Mouse (Mus musculus) G1E (cell line): Measurements from ENCODE around the gene Prpf8. TPM values are rescaled to one million over a fixed set of nuclear protein-coding genes. Genes with fewer than 3 reads are reported as not detected.
A peak's percentile ranks its signal among the peaks of the same experiment; 100 is the strongest.

Experiments used
- ATAC-seq: 2 replicates; pipeline ENCODE4 v1.8.0; 2016; ENCODE audit warnings: mild to moderate bottlenecking; ENCODE audit not compliant: insufficient number of reproducible peaks, poor library complexity, low FRiP score, severe bottlenecking; ENCODE audit errors: extremely low read depth
- DNase-seq: peaks from one replicate; pipeline ENCODE4 v3.0.0; 2012; ENCODE audit warnings: low spot score
- H3K27me3 ChIP-seq: 2 replicates; pipeline ENCODE4 v1.6.1; 2012; ENCODE audit warnings: mild to moderate bottlenecking, low read length, inconsistent platforms; ENCODE audit not compliant: insufficient read depth
- H3K36me3 ChIP-seq: replicated peaks from 2 replicates; pipeline ENCODE3; 2012; ENCODE audit warnings: mild to moderate bottlenecking, inconsistent platforms
- H3K4me1 ChIP-seq: 2 replicates; pipeline ENCODE4 v1.6.1; 2012; ENCODE audit warnings: low read depth, low read length, inconsistent platforms, mixed read lengths; ENCODE audit not compliant: insufficient read depth
- H3K4me3 ChIP-seq: 2 replicates; pipeline ENCODE4 v1.5.1; 2012; ENCODE audit warnings: low read depth, mild to moderate bottlenecking, inconsistent platforms, low read length, moderate library complexity, mixed read lengths
- H3K9me3 ChIP-seq: replicated peaks from 2 replicates; pipeline ENCODE4 v1.6.1; 2012; ENCODE audit warnings: inconsistent platforms
- CTCF ChIP-seq: IDR thresholded peaks from 2 replicates; pipeline ENCODE4 v1.5.1; 2012; ENCODE audit warnings: low read depth, low read length, inconsistent platforms, mixed read lengths
- GATA1 ChIP-seq: IDR thresholded peaks from 2 replicates; pipeline ENCODE4 v1.6.1; 2012; ENCODE audit warnings: borderline replicate concordance, low read length, inconsistent platforms, mixed read lengths
- GATA2 ChIP-seq: IDR thresholded peaks from 2 replicates; pipeline ENCODE4 v1.6.1; 2012; ENCODE audit warnings: low read depth, low read length, inconsistent platforms, borderline replicate concordance
- POLR2AphosphoS5 ChIP-seq: IDR thresholded peaks from 2 replicates; pipeline ENCODE4 v1.6.1; 2012; ENCODE audit warnings: low read depth, low read length, inconsistent platforms; ENCODE audit not compliant: insufficient replicate concordance
- TAL1 ChIP-seq: conservative IDR thresholded peaks from 2 replicates; pipeline ENCODE4 v1.6.1; 2012; ENCODE audit warnings: low read depth, low read length, inconsistent platforms, mixed read lengths
- polyA plus RNA-seq: library from polyadenylated mRNA; stranded (reverse); fragments of >175 nt; gene quantifications from 2 replicates; pipeline ENCODE4 v1.2.3, GENCODE M21; 2012
- total RNA-seq, 2 experiments: library from RNA; stranded (forward) in 1 of 2; stranded (reverse) in 1 of 2; fragments of 200-1000 nt in 1 of 2; fragments of >200 nt in 1 of 2; fragmentation: Nextera tagmentation in 1 of 2; gene quantifications; 2 replicates each; pipeline ENCODE4 v1.2.3; 2014 to 2017

Prpf8 gene
- total and polyA plus RNA-seq, 3 experiments, result 90.1 to 539 (median 150) TPM

DNA sequence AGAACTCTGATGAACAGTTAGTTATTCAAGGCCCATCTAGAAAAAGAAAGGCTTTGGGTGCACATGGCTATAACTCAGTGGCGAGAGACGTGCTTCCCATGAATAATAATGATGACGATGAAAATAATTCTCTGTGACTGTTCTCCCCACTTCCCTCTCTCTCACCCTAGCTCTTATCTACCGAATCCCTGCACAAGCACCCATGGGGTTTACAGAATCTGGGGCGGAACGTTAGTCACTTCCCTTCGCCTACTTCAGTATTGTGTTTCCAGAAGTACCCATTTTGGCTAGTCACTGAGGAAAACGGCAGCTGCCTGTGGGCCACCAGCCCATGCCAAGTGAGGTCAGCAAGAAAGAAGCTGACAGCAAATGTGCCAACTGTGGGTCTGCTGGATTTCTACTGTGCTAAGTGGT lies 28.0 kb upstream of the Prpf8 start:
- Histone ChIP-seq H3K27me3 (no peaks in the 10 kb centered on the region), H3K4me1 (peaks cover 88% of the 10 kb centered on the region), H3K36me3 (peaks cover 5% of the 10 kb centered on the region), H3K9me3 (no peaks in the 10 kb centered on the region), H3K4me3 (peak overlapping the region; percentile 18; the same call in 1 of the 2 replicates)
- DNase-seq (no peak), ATAC-seq (no peak)
- TF ChIP-seq GATA2, result no peak
- no peak for TF ChIP-seq TAL1
- TF ChIP-seq CTCF, result no peak
- no peak for TF ChIP-seq GATA1

DNA sequence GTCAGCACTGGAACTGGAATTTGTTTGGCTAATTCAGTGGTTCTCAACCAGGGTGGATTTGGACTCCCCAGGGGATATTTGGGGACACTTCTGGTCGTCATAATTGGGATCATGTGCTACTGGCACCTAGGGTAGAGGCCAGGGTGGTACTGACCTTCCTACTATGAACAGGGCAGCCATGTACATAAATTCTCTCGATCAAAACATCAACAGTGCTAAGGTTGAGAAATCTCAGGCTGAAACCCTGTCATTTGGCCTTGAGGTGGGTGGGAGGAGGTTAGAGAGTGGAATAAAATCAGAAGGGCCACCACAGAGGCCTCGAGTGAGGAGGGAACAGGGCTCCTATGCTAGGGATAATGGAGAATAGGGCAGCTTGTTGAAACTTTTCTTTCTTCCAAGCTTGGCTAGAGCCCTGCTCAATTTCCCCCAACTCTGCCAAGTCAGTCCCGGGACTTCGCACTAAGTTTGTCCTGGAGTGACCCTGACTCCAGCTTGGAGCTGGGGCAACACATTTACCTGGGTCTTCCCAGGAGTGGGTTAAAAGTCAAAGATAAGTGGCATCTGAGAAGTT lies 27.4 kb upstream of the Prpf8 start:
- Histone ChIP-seq H3K4me3 (peak overlapping the region; percentile 80; the same call in 1 of the 2 replicates), H3K27me3 (no peaks in the 10 kb centered on the region), H3K9me3 (no peaks in the 10 kb centered on the region), H3K36me3 (peaks cover 6% of the 10 kb centered on the region), H3K4me1 (peaks cover 87% of the 10 kb centered on the region)
- TF ChIP-seq TAL1 (no peak), CTCF (no peak), POLR2AphosphoS5 (no peak), GATA1 (no peak), GATA2 (no peak)
- ATAC-seq, result no peak
- DNase-seq, result no peak

DNA sequence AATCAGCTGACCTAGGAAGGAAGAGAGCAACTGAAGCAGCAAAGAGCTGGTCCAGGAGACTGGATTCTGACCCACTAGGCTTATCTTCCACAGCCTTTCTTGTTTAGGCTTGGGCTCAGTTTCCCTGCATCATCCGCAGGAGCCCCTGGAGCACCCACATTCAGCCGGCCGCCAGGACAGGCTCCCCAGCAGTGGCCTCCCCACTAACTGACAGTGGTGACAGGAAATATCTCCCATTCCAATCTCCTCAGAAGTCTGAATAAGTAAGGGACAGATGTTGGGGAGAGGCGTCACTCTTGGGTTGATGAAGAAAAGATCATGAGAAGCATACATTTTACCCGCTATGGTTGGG lies 26.9 kb upstream of the Prpf8 start:
- Histone ChIP-seq H3K9me3 (no peaks in the 10 kb centered on the region), H3K4me3 (peak overlapping the region; percentile 80; the same call in 1 of the 2 replicates), H3K4me1 (peaks cover 85% of the 10 kb centered on the region), H3K36me3 (peaks cover 10% of the 10 kb centered on the region), H3K27me3 (no peaks in the 10 kb centered on the region)
- DNase-seq, result no peak
- ATAC-seq, result no peak
- no peak for TF ChIP-seq POLR2AphosphoS5
- no peak for TF ChIP-seq TAL1
- TF ChIP-seq CTCF, result no peak
- TF ChIP-seq GATA2, result no peak
- TF ChIP-seq GATA1, result no peak

DNA sequence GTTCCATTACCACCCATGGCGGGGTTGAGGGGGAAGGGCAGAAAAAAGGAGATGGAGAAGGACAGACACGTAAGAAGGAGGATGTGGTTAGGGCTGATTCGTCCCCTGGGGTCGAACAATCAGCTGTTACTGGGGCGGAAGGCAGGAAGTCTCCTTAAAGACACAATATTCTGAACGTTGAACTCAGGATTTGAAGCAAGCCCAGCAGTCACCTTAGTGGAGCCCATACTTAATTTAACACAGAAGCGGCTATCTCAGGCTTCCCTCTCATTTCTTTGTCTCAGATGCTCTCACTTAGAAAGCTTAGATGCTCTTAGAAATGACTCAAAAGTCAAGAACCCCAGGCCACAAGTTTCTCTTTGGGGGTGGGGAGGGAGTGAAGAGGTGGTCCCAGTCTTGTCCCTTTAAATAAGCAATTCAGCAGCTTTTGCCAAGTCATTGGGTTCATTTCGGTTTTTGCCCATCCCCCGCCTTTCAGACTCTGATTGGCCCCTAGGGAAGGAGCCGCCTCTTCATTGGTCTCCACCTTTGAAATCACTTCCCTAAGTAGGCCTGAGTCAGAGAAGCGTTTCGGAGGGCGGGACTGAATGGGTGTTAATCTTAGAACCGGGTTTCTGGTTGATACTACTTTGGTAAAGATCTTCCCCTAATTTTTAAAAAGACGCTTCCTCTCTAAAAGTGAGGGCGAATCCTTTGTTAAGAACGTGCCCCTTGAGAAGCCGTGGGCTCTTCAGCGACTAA lies 26.3 kb upstream of the Prpf8 start:
- ATAC-seq (peak; percentile 35; the same call in 1 of the 2 replicates), DNase-seq (peak; percentile 84)
- TF ChIP-seq POLR2AphosphoS5 (no peak), GATA2 (no peak), TAL1 (no peak), CTCF (no peak), GATA1 (no peak)
- H3K36me3 ChIP-seq, result peaks cover 15% of the 10 kb centered on the region
- no peaks in the 10 kb centered on the region for H3K9me3 ChIP-seq
- H3K4me1 ChIP-seq, result peaks cover 85% of the 10 kb centered on the region
- H3K27me3 ChIP-seq, result no peaks in the 10 kb centered on the region
- H3K4me3 ChIP-seq, result peak overlapping the region; percentile 80

DNA sequence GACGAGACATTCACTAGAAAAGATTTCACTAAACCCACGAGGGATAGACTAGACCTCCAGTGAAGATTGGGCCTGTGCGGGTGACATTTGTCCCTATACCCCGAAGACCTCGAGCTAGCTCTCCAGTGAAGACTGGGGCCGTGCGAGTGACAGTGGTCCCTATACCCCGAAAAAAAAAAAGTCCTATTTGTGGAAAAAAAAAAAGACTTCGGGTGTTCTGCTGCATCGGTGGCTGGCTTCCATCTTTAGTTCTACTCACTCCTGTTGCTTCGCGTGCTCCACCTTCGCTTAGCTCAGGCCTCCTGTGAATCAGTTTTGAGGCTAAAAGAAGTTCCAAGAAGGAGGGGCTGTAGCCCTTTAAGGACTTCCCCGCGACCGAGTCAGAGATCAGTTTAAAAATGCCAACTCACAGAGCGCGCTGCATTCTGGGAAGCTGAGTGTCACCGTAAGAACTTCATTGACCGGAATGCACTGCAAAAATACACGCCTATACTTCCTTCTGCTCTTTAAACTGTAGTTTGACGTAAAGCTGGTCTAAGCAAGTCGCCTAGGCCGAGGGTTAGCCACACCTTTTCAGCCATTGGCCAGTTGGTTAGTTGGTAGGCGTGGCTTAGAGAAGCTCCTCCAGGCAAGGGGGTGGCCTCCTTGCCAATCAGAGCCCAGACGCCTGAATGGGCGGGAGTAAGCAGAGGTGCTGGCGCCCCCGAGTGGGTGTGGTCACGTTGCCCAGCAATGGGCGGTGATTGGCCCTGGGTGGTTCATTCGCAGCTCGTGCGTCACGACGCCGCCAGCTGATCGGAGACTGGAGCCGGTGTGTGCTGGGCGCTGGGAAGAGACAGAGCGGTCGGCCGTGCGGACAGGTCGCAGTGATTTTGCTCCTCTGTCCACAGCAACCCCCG lies 25.5 kb upstream of the Prpf8 start, which contains the start of gene Tlcd2:
Tlcd2 (plus strand) TSS at position 872 of the 899 bp plus-strand sequence.
- ATAC-seq (peak; percentile 85), DNase-seq (peak; percentile 94)
- Histone ChIP-seq H3K4me3 (peak within 1 kb of the TSS; percentile 80), H3K36me3 (peaks cover 22% of the 10 kb centered on the region), H3K9me3 (no peaks in the 10 kb centered on the region), H3K4me1 (peaks cover 80% of the 10 kb centered on the region), H3K27me3 (no peaks in the 10 kb centered on the region)
- TF ChIP-seq POLR2AphosphoS5, result no peak

DNA sequence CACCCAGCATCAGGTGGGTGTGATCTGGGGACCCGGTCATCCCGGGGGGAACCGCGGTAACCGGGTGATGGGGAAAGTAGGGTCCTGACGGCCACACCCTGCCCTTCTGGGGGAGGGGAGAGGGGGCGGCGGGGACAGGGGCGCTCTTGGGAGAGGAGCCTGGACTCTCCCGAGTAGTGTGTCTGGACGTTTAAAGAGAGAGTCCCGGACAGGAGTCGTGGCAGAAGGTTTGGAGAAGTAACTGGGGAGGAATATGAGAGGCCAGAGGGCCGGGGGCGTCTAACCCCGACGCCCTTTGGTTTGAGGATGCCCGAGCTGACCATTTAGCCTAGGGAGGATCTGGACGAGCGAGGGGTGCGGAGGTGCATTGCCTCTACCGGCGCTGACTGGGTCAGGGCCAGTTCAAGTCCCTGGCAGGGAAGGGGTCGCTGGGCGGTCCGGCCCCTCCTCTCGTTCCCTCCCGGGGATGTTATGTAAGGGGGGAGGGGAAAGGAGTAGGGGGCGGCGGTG lies 24.8 kb upstream of the Prpf8 start:
- peaks cover 74% of the 10 kb centered on the region for H3K4me1 ChIP-seq
- no peak for DNase-seq
- H3K36me3 ChIP-seq, result peaks cover 24% of the 10 kb centered on the region
- peak overlapping the region; percentile 80 for H3K4me3 ChIP-seq
- H3K9me3 ChIP-seq, result peaks cover 2% of the 10 kb centered on the region; the same call in 1 of the 2 replicates
- no peak for ATAC-seq
- no peak for TF ChIP-seq TAL1
- TF ChIP-seq GATA2, result no peak
- no peak for TF ChIP-seq POLR2AphosphoS5
- no peak for TF ChIP-seq GATA1
- no peak for TF ChIP-seq CTCF
- no peaks in the 10 kb centered on the region for H3K27me3 ChIP-seq
